Mouse (Mus musculus) lung, adult 2 months (tissue): ENCODE results near the gene Abi3bp.

ENCODE experiments used
- CTCF ChIP-seq: fragments of 200-500 bp; IDR thresholded peaks from 2 replicates; pipeline ENCODE4 v1.5.1; 2011; ENCODE audit warnings: mild to moderate bottlenecking, low read length, control low read depth; ENCODE audit not compliant: insufficient read depth
- POLR2A ChIP-seq: fragments of 200-500 bp; IDR thresholded peaks from 2 replicates; pipeline ENCODE4 v1.6.1; 2011; ENCODE audit warnings: low read depth, mild to moderate bottlenecking, control low read depth, low read length, borderline replicate concordance; ENCODE audit errors: extremely low read depth

DNA sequence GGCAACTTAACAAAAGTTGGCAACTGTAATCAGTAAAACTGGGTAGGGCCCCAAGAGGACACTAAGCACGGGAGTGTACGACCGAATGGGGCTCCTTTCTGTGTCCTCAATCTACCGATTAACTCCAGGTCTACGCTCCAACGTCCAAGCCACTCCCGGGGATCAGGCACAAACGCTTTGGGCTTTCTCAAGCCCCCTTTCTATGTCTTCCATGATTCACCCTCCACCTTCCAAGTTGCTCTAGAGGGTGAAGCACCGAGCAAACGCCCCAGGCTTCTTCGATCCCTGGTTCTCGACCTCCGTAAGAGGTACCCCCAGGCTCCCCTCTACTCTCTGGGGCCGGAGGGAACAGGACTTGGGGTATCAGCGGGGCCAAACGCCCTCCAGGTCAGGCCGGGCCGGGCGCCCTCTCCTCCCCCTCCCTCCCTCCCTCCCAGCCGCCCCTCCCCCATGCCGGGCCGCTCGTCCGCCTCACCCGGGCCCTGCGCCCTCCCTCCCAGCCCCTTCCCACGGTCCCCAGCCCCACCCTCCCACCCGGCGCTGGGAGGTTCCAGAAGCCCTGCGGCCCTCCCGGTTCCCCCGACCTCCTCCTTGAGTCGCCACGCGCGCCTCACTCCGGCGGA is 239.0 kb downstream of the Abi3bp start:
- TF ChIP-seq CTCF (no peak), POLR2A (no peak)
